Mouse (Mus musculus) adrenal gland, adult 8-10 months (tissue): ENCODE results near the gene Gm12355. TPM values are rescaled to one million over a fixed set of nuclear protein-coding genes. Genes with fewer than 3 reads are reported as not detected.
"Not testable (repeated sequence)": the region's sequence is repeated elsewhere in the genome, so short reads cannot be mapped to it uniquely, and the experiment has no call there.

Experiments used
- DNase-seq: peaks from one replicate; pipeline ENCODE4 v3.0.0; 2022
- total RNA-seq, 4 experiments: library from RNA; stranded (reverse); gene quantifications; 2 replicates each; pipeline ENCODE4 v1.2.4; 2022

Gm12355 gene
- 10 to 100 TPM; 12.6 to 16.2 (median 14.5) TPM for total RNA-seq

- DNase-seq = no peak
These were observed at the start of gene Gm12355, which contains the start of gene Gsdma3 for GRCm38 (mm10) chr11:98625611-98626410. TSS of gene Gm12355 (minus strand) at chr11:98625661. TSS of gene Gsdma3 (plus strand) at chr11:98626360.

DNA sequence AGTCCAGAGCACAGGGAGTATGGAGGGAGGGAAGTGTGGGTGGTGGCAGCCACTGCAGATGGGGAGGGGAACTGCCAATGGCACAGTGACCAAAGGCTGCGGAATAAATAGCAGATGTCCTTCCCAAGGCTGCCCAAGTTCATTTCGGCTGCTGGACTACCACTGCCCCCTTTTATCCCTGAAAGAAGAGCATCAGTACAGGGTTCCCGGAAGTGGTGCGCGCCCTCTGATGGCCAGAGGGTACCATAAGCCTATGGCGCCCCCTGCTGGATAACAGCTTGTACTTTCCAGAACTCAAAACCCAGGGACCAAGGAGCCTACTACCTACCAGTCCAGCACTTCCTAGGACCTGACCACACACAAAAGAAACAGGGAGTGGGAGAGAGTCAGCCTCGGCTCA, 47.7 kb upstream of the Gm12355 start:
- DNase-seq = not testable (repeated sequence)

- DNase-seq = no peak
These were observed 47.0 kb upstream of the Gm12355 start for GRCm38 (mm10) chr11:98672482-98672881.

GRCm38 (mm10) chr11:98671857-98672256, 46.4 kb upstream of the Gm12355 start:
- no peak for DNase-seq

- no peak for DNase-seq
These were observed 45.9 kb upstream of the Gm12355 start for GRCm38 (mm10) chr11:98671284-98671815.

- no peak for DNase-seq
These were observed 43.5 kb upstream of the Gm12355 start for GRCm38 (mm10) chr11:98668984-98669383.

DNA sequence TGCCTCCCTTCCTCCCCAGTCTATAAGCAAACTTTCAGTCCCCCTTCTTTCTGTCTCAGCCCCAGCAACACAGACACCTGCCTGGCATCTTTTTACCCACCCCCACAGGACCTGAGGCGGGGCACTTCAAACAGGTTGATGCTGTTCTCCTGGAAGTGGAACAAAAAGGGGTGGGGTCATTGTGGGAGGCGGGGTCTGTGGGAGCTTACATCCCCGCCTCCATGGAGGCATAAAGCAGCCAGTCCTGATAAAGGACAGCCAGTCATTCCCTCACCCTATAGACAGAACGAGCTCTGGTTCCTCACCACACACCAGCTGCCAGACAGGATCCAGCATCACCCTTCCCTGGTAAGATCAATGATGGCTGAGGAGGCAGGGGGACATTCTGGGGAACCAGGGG, 38.6 kb upstream of the Gm12355 start, which contains the start of gene Gsdma:
Gene Gsdma, plus strand, starts transcription at position 261 of the 400 bp plus-strand sequence.
- DNase-seq = no peak

DNA sequence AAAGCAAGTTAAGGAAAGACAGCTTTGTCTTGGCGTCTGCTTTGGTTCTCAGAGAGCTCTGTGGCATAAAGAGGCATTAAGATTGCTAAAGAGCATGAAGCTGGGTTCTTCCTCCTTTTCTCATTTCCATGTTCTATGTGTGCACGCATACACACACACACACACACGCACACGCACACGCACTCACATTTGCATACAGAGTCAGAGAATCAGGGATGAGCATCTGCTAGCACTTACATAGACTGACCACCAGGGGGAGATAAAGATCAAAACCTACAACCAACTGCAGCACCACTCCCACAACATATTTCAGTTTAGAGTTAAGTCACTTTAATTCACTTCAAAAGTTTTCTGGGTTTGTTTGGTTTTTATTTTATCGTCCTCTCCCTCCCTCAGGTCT, 35.1 kb upstream of the Gm12355 start:
- DNase-seq = no peak

DNA sequence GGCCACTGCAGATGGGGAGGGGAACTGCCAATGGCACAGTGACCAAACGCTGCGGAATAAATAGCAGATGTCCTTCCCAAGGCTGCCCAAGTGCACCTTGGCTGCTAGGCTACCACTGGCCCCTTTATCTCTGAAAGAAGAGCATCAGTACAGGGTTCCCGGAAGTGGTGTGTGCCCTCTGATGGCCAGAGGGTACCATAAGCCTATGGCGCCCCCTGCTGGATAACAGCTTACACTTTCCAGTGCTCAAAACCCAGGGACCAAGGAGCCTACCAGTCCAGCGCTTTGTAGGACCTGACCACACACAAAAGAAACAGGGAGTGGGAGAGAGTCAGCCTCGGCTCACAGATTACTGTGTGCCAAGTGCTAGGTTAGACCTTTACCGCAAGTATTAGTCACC, 29.6 kb upstream of the Gm12355 start:
- not testable (repeated sequence) for DNase-seq

GRCm38 (mm10) chr11:98646459-98646858, 21.0 kb upstream of the Gm12355 start, which contains the start of gene Gsdma2:
TSS of gene Gsdma2 (plus strand) at chr11:98646759.
- no peak for DNase-seq

- DNase-seq = no peak
These were observed 20.5 kb upstream of the Gm12355 start for GRCm38 (mm10) chr11:98645946-98646345.

DNA sequence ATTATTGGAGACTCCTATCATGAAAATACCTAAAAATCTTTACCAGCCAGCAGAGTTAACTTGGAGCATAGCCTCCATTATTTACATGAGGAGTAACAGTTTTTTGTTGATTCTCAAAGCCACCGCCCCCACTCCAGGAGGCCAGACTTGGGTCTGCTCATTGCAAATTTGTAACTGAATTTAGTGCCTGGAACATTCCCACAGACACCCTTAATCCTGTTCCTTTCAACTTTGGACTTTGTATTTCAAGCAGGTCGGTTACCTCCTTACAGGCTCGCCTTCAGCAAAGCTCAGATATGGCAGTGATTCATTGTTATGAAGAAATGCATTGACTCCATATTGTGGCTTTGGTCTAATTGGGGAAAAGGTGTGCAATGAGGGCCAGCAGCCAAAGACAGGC, 19.3 kb upstream of the Gm12355 start:
- no peak for DNase-seq

- no peak for DNase-seq
These were observed 14.6 kb upstream of the Gm12355 start for GRCm38 (mm10) chr11:98640091-98640490.

GRCm38 (mm10) chr11:98637501-98637900, 12.0 kb upstream of the Gm12355 start:
- no peak for DNase-seq

GRCm38 (mm10) chr11:98635312-98635970, 10.0 kb upstream of the Gm12355 start:
- DNase-seq = not testable (repeated sequence)

- no peak for DNase-seq
These were observed 5.2 kb upstream of the Gm12355 start for GRCm38 (mm10) chr11:98630646-98631045.

DNA sequence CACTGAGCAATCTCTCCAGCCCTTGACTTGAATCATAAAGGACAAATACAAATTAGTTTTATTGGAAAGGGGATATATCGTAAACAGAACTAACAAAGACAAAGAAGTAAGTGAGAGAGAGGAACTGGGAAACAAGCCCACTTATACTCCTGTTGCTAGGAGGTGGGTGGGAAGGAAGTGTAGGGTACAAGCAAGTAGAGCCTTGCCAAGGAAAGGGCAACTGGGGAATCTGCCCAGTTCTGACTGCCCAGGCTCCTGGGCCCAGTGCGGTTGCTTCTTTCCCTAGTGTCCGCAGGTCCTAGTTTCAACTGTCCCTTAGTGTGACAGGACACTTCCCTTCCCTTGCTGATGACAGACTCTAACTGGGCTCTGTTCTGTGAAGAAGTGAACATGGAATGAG, 3.2 kb upstream of the Gm12355 start:
- no peak for DNase-seq

GRCm38 (mm10) chr11:98624381-98624780, 1.1 kb downstream of the Gm12355 start:
- not testable (repeated sequence) for DNase-seq

DNA sequence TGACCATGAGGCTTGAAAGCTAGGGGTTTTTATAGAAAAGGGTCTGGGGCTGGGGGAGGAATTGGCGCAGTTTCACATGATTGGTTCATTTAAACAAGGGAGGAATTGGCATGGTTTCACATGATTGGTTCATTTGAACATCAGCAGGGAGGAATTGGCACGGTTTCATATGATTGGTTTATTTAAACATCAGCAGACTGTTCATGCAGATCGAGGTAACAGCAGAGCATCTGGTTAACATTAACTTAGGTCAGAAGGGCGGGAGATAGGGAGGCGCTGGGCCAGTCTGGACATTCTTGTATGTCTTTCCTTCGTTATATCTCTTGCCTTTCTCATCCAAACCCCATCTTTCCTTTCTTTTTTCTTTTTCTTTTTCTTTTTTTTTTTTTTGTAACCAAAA, 1.5 kb downstream of the Gm12355 start:
- not testable (repeated sequence) for DNase-seq

GRCm38 (mm10) chr11:98620791-98621190, 4.7 kb downstream of the Gm12355 start:
- DNase-seq = no peak

DNA sequence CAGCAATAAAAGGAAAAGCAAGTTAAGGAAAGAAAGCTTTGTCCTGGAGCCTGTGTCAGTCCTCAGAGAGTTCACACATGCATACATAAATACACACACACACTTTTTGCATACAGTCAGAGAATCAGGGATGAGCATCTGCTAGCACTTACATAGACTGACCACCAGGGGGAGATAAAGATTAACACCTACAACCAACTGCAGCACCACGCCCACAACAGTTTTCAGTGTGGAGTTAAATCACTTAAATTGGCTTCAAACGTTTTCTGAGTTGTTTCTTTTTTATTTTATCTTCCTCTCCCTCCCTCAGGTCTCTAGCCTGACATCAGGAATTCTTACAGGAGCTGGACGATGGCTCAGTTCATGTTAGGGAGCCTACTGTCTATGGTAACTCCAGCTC, 18.7 kb downstream of the Gm12355 start:
- DNase-seq = no peak

DNA sequence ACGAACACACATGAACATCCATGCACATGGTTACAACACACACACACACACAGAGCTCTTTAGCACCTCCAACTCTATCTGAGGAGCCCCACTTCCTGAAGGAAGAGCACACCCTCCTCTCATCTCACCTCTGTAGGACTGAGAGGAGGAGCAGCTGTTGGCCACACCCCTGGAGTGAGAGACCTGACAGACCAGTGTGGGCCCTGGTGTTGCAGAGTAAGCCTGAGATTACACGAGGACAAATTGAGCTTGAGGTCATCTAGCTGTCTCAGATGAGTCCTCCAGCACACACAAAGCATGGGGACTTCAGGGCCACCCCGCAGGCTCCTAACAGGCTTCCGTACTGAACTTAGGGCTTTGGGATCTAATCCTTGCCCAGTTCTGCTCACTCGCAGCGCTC, 20.6 kb downstream of the Gm12355 start:
- DNase-seq = not testable (repeated sequence)

DNA sequence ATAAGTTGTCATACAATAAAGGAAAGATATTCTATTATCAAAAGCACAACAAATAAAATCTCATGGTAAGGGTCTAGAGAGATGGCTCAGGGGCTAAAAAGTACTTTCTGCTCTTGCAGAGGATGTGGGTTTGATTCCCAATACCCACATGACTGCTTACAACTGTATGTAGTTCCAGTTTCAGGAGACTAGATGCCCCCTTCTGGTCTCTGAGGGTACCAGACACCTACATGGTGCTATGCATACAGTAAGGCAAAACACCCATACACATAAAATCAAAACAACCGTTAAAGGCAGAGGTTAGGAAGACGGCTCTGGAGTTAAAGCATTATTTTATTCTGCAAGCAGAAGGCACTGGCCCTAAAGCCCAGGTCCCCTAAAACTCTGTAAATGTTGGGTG, 21.5 kb downstream of the Gm12355 start:
- DNase-seq = no peak
